Mouse (Mus musculus) olfactory bulb, adult 2 months (tissue): ENCODE data around the gene Trit1. TPM values are rescaled to one million over a fixed set of nuclear protein-coding genes. Genes with fewer than 3 reads are reported as not detected.

Source experiments
- H3K27ac ChIP-seq: fragments of 200-500 bp; 2 replicates; pipeline ENCODE4 v1.5.1; 2012; ENCODE audit warnings: low read depth, low read length; ENCODE audit not compliant: insufficient read depth
- H3K4me1 ChIP-seq: fragments of 200-500 bp; 2 replicates; pipeline ENCODE4 v1.6.1; 2012; ENCODE audit warnings: low read length; ENCODE audit not compliant: control insufficient read depth, insufficient read depth
- H3K4me3 ChIP-seq: fragments of 200-500 bp; 2 replicates; pipeline ENCODE4 v1.5.1; 2012; ENCODE audit warnings: mild to moderate bottlenecking, low read depth, low read length, moderate library complexity; ENCODE audit not compliant: insufficient read depth
- CTCF ChIP-seq: fragments of 200-500 bp; IDR thresholded peaks from 2 replicates; pipeline ENCODE4 v1.5.1; 2012; ENCODE audit warnings: low read depth, mild to moderate bottlenecking, low read length, moderate library complexity; ENCODE audit not compliant: insufficient read depth
- POLR2A ChIP-seq: fragments of 200-500 bp; IDR thresholded peaks from 2 replicates; pipeline ENCODE4 v1.6.1; 2012; ENCODE audit warnings: mild to moderate bottlenecking, low read depth, low read length, moderate library complexity; ENCODE audit not compliant: insufficient read depth
- WGBS: fragments of 180-500 bp; shearing (Covaris S2); methylation state at CpG from one replicate; pipeline ENCODE4 v1.1.7; 2018; 5-methylcytosine and 5-hydroxymethylcytosine counted together
- polyA plus RNA-seq: library from polyadenylated mRNA; stranded (reverse); fragments of >200 nt; gene quantifications from 2 replicates; pipeline ENCODE4 v1.2.4, GENCODE M21; 2012; ENCODE audit warnings: low replicate concordance; ENCODE audit not compliant: missing spikeins, insufficient read depth, insufficient read length

Gene Trit1
- not detected in 2 replicates for polyA plus RNA-seq

GRCm38 (mm10) chr4:123016451-123016957 is at the start of gene Trit1:
Trit1 (plus strand) TSS chr4:123016597.
- Histone ChIP-seq H3K27ac (peak within 1 kb of the TSS; percentile 63), H3K4me3 (peak within 1 kb of the TSS; percentile 70), H3K4me1 (peaks cover 14% of the 10 kb centered on the region)
- TF ChIP-seq POLR2A, result no peak; the same call in none of the 2 replicates
- no peak for TF ChIP-seq CTCF
- WGBS, result under 1% methylated on average over 34 of the region's 34 CpGs

DNA sequence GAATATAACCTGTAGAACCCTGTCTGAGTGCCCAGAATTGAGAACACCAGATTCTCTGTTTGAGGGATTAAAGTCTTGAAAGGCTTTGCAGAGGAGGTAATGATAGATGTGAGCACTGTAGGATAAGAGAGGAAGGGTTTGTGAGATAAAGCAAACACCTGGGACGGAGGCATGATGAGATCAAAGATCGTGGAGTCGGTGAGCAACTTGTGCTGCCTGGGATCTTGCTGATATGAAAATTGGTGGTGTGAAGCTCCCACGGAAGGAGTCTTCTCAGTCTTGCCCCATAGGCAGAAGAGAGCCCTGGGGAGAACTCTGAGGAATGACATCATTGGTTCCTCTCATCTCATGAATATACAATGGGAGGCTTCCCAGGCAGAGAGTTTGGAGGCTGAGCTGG is 48.3 kb upstream of the Trit1 start:
- H3K4me3 ChIP-seq, result no peak overlapping the region
- WGBS, result 85% methylated on average over 4 of the region's 4 CpGs
- H3K27ac ChIP-seq, result no peak overlapping the region
- no peaks in the 10 kb centered on the region for H3K4me1 ChIP-seq
- TF ChIP-seq CTCF (no peak), POLR2A (no peak)

GRCm38 (mm10) chr4:122971191-122971590 is 45.2 kb upstream of the Trit1 start:
- Histone ChIP-seq H3K27ac (no peak overlapping the region), H3K4me3 (no peak overlapping the region), H3K4me1 (no peaks in the 10 kb centered on the region)
- WGBS, result 79% methylated on average over 4 of the region's 4 CpGs
- TF ChIP-seq POLR2A (no peak), CTCF (no peak)

DNA sequence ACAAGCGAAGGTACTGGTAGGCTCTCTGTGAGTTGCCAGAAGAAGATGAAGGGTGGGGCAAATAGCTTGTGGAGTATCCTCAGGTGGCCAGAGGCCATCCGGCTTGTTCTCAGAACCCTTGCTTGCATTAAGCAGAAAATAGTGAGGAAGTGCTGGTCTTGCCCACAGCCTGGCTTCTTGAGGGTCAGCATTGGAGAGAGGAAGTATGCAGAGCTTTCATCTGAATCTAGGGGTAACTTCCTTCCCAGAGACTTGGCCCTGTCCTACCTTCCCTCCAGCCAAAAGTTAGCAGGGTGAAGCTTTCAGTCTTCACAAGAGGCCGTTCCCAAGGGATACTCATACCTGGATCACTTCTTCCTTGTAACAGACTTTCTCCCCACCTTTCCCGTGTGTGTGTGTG is 44.8 kb upstream of the Trit1 start:
- TF ChIP-seq CTCF (no peak), POLR2A (no peak)
- no peak overlapping the region for H3K4me3 ChIP-seq
- WGBS, result 87% methylated on average over 4 of the region's 4 CpGs
- no peaks in the 10 kb centered on the region for H3K4me1 ChIP-seq
- H3K27ac ChIP-seq, result no peak overlapping the region

GRCm38 (mm10) chr4:122972056-122972455 is 44.3 kb upstream of the Trit1 start:
- H3K27ac ChIP-seq, result no peak overlapping the region
- TF ChIP-seq POLR2A (no peak), CTCF (no peak)
- no peak overlapping the region for H3K4me3 ChIP-seq
- 67% methylated on average over 8 of the region's 8 CpGs for WGBS
- H3K4me1 ChIP-seq, result no peaks in the 10 kb centered on the region

DNA sequence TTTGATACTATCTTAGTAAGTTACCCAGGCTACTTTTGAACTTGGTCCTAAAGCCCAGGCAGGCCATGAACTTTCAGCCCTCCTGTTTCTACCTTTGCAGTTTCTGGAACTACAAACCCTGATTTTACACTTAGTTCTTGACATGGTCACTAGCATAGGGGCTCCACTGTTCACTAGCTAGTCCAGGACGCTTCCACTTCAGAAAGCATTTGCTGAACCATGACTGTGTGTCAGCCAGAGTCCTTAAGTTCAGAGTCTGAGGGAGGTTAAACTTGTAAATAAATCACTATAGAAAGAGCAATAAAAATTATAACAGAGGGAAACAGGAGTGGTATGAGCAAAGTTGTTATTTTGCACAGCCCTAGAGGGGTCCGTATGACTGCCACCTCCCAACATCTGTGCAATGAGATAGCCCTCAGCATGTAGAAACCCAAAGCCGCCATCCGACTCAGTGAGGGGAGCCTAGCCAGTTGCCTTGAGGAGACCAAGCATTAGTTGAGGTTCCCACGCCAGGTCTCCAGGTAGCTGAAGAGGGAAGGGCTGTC is 41.3 kb upstream of the Trit1 start:
- Histone ChIP-seq H3K4me1 (no peaks in the 10 kb centered on the region), H3K4me3 (no peak overlapping the region), H3K27ac (no peak overlapping the region)
- TF ChIP-seq CTCF, result no peak
- TF ChIP-seq POLR2A, result no peak
- 90% methylated on average over 5 of the region's 5 CpGs for WGBS

DNA sequence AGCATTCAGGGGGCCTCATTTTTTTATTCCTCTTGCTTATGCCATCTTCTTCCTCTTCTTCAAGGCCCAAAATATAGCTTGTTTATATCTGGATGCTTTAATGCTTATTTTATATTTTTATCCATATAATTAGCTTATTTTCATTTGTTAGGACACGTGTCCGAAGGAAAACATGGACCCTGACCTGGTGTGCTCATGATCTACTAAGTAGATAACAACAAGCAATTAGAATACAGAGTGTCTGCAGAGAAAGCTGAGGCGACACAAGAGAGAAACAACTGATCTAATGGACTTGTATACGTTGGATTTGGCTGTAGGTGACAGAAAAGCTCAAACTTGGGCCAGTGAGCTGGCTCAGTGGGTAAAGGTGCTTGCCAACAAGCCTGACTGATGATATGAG is 39.5 kb upstream of the Trit1 start:
- WGBS, result 86% methylated on average over 4 of the region's 4 CpGs
- Histone ChIP-seq H3K4me3 (no peak overlapping the region), H3K4me1 (peaks cover 2% of the 10 kb centered on the region; the same call in 1 of the 2 replicates), H3K27ac (no peak overlapping the region)
- TF ChIP-seq CTCF, result no peak
- no peak for TF ChIP-seq POLR2A

DNA sequence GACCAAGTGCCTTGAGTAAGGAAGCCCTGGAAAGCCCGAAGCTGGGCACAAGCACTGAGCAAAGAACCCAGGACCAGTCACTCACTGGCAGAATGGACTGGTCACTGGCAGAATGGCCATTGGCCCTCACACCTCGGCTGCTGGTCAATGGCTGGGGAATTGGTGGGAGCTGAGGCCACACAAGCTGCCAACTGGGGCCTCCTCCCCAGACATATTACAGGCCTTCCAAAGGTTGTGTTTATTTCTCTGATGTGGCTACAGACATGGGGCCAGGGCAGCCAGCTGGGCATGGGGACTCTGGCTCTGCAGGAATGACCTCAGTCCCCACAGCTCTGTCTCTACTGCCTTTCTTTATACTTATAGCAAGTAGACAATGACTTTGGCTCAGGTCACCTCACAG is 37.5 kb upstream of the Trit1 start:
- WGBS, result 81% methylated on average over 2 of the region's 2 CpGs
- TF ChIP-seq POLR2A (no peak), CTCF (no peak)
- Histone ChIP-seq H3K4me3 (no peak overlapping the region), H3K4me1 (peaks cover 6% of the 10 kb centered on the region), H3K27ac (no peak overlapping the region)

GRCm38 (mm10) chr4:122979826-122980225 is 36.6 kb upstream of the Trit1 start:
- WGBS, result 82% methylated on average over 3 of the region's 3 CpGs
- TF ChIP-seq CTCF, result no peak
- TF ChIP-seq POLR2A, result no peak
- peaks cover 6% of the 10 kb centered on the region for H3K4me1 ChIP-seq

More at GRCm38 (mm10) chr4:122979826-122980225, 36.6 kb upstream of the Trit1 start:
- H3K27ac ChIP-seq, result no peak overlapping the region
- no peak overlapping the region for H3K4me3 ChIP-seq
